Mouse (Mus musculus) naive thymus-derived CD4-positive, alpha-beta T cell, adult 5 months (primary cell): ENCODE measurements around the gene Armcx1. TPM values are rescaled to one million over a fixed set of nuclear protein-coding genes. Genes with fewer than 3 reads are reported as not detected.

ENCODE experiments used
- polyA plus RNA-seq: library from polyadenylated mRNA; unstranded; fragments of 100-300 nt; shearing (Covaris generic); gene quantifications from one replicate; pipeline ENCODE4 v1.2.1, GENCODE M21; 2017

Gene Armcx1
- 1.5 TPM for polyA plus RNA-seq

GRCm38 (mm10) chrX:134717752-134718308 lies at the start of gene Armcx1:
Armcx1 (plus strand) TSS chrX:134717963.

GRCm38 (mm10) chrX:134686267-134686666 lies 31.5 kb upstream of the Armcx1 start, which contains the start of gene Armcx4:
Armcx4 (plus strand) TSS chrX:134686519.

GRCm38 (mm10) chrX:134750764-134751592 lies 33.2 kb downstream of the Armcx1 start, which contains the start of gene Armcx6:
Armcx6 (minus strand) TSS chrX:134751417.

GRCm38 (mm10) chrX:134756434-134757292 lies 38.9 kb downstream of the Armcx1 start, which contains the start of gene Armcx3:
Armcx3 (plus strand) TSS chrX:134756595.

Other genes with a start within 250 kb of the Armcx1 start
- not detected for gene Taf7l, start 241.5 kb upstream of the Armcx1 start, polyA plus RNA-seq
- gene Timm8a1, start 176.1 kb upstream of the Armcx1 start, polyA plus RNA-seq: 31.8 TPM
- gene Btk, start 134.4 kb upstream of the Armcx1 start, polyA plus RNA-seq: 0.36 TPM
- 394 TPM for gene Rpl36a, start 132.3 kb upstream of the Armcx1 start, polyA plus RNA-seq
- gene Gla, start 116.8 kb upstream of the Armcx1 start, polyA plus RNA-seq: 12.4 TPM
- 160 TPM for gene Hnrnph2, start 116.8 kb upstream of the Armcx1 start, polyA plus RNA-seq
- 0.32 TPM for gene Armcx4, start 31.4 kb upstream of the Armcx1 start, polyA plus RNA-seq
- gene Armcx6, start 33.5 kb downstream of the Armcx1 start, polyA plus RNA-seq: 2.2 TPM
- gene Armcx3, start 38.6 kb downstream of the Armcx1 start, polyA plus RNA-seq: 15.0 TPM
- 10.7 TPM for gene Armcx2, start 91.3 kb downstream of the Armcx1 start, polyA plus RNA-seq
- gene Nxf2, start 246.8 kb downstream of the Armcx1 start, polyA plus RNA-seq: not detected